In the genomic region with DNA sequence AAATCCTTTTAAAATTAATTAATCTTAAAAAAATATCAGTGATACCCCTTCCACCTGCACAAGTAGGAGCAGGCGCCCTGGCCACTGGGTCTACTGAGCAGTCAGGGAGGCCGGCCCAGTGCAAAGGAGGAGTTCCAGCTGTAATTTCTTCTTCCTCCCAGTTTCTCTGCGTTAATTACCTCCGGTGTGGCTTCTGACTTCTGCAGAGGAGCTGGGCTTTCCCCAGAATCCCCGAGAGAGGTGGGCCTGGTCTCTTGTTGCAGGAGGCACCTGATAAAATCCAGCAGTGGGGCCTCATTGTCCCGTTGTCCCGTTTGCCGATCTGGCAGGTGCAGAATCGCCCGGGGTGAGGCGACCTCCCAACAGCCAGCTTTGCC, we compare ENCODE assay signal across 8 mouse cellular contexts. TPM values are rescaled to one million over a fixed set of nuclear protein-coding genes. Genes with fewer than 3 reads are reported as not detected.
A peak's percentile ranks its signal among the peaks of the same experiment; 100 is the strongest.
DNase-seq lines count a peak whose midpoint lies in the region; ATAC-seq and TF ChIP-seq lines count a peak whose summit lies in the region.

No protein-coding gene starts in this region.

- H3K4me3 ChIP-seq in kidney, embryonic 16.5 days (ENCODE audit: low read length) = peak overlapping the region; percentile 32
- H3K4me3 ChIP-seq in cortical plate, adult 2 months (ENCODE audit: insufficient read depth, low read length) = peak overlapping the region; percentile 2; the same call in 1 of the 2 replicates
- H3K4me3 ChIP-seq in neural tube, embryonic 12.5 days = no peak overlapping the region

- no peak for TF ChIP-seq POLR2A in cortical plate, adult 2 months (IDR thresholded peaks at IDR 0.05; ENCODE audit: extremely low read depth, insufficient read depth, low read length)

- 7% methylated on average over 11 of the region's 11 CpGs for WGBS in kidney, embryonic 16.5 days
- 12% methylated on average over 11 of the region's 11 CpGs for WGBS in neural tube, embryonic 12.5 days

- TF ChIP-seq CTCF in cortical plate, adult 2 months (IDR thresholded peaks at IDR 0.05; ENCODE audit: extremely low read depth, insufficient read depth, low read length) = no peak

- ATAC-seq in kidney, embryonic 16.5 days (ENCODE audit: low FRiP score, low TSS enrichment) = no peak
- ATAC-seq in neural tube, embryonic 12.5 days (ENCODE audit: low FRiP score, low read depth) = no peak

- no peak for DNase-seq in kidney, adult 11 months
- peak; percentile 53 for DNase-seq in induced T-regulatory cell, adult 2 months (ENCODE audit: low read depth)
- DNase-seq in ovary, postnatal 10 days (ENCODE audit: low spot score) = no peak
- no peak for DNase-seq in urinary bladder, postnatal 14 days (ENCODE audit: low spot score)
- no peak for DNase-seq in urinary bladder, adult 18-20 months (ENCODE audit: low spot score in 2 of 2)

- peaks cover 8% of the 10 kb centered on the region; the same call in 1 of the 2 replicates for H3K9me3 ChIP-seq in kidney, embryonic 16.5 days (ENCODE audit: low read length)
- H3K9me3 ChIP-seq in neural tube, embryonic 12.5 days = peaks cover 4% of the 10 kb centered on the region; the same call in 1 of the 2 replicates

- no peaks in the 10 kb centered on the region for H3K27me3 ChIP-seq in kidney, embryonic 16.5 days (ENCODE audit: insufficient read depth, low read length)
- H3K27me3 ChIP-seq in neural tube, embryonic 12.5 days (replicated peaks) = 0 out of 2 replicates have a peak, but pooled peaks cover 3% of the 10 kb centered on the region

- H3K4me1 ChIP-seq in kidney, embryonic 16.5 days (ENCODE audit: insufficient read depth, low read length) = peaks cover 32% of the 10 kb centered on the region
- peaks cover 6% of the 10 kb centered on the region for H3K4me1 ChIP-seq in cortical plate, adult 2 months (ENCODE audit: control insufficient read depth, insufficient read depth, low read length)
- peaks cover 64% of the 10 kb centered on the region for H3K4me1 ChIP-seq in neural tube, embryonic 12.5 days

- H3K36me3 ChIP-seq in kidney, embryonic 16.5 days (ENCODE audit: insufficient read depth, low read length) = no peaks in the 10 kb centered on the region
- H3K36me3 ChIP-seq in neural tube, embryonic 12.5 days = no peaks in the 10 kb centered on the region

- peak overlapping the region; percentile 43; the same call in 1 of the 2 replicates for H3K27ac ChIP-seq in kidney, embryonic 16.5 days (ENCODE audit: low read length)
- peak overlapping the region; percentile 53; the same call in 1 of the 2 replicates for H3K27ac ChIP-seq in cortical plate, adult 2 months (ENCODE audit: insufficient read depth, low read length)
- H3K27ac ChIP-seq in neural tube, embryonic 12.5 days = peak overlapping the region; percentile 54

- peak overlapping the region; percentile 55; the same call in 1 of the 2 replicates for H3K9ac ChIP-seq in kidney, embryonic 16.5 days (replicated peaks; ENCODE audit: low read length)
- H3K9ac ChIP-seq in neural tube, embryonic 12.5 days = 0 out of 2 replicates have a peak overlapping the region, but pooled peaks have one; percentile 30

- H3K4me2 ChIP-seq in kidney, embryonic 16.5 days (replicated peaks; ENCODE audit: low read depth, low read length) = peak overlapping the region; percentile 66
- H3K4me2 ChIP-seq in neural tube, embryonic 12.5 days (replicated peaks) = peak overlapping the region; percentile 54

RNA-seq across cellular contexts. Expression of gene Gm11733, which starts 1.9 kb away (rescaled TPM):
- not detected in 2 replicates for polyA plus RNA-seq in kidney, embryonic 16.5 days (2015; fragmentation: Nextera tagmentation; extraction: Ambion mirVana)
- 0.15 and 0.26 TPM in 2 replicates for polyA plus RNA-seq in cortical plate, adult 2 months (2012; rRNA removed)
- polyA plus RNA-seq in neural tube, embryonic 12.5 days (2016; fragmentation: Nextera tagmentation; extraction: Ambion mirVana) = 0.08 TPM in 1 of 2 replicates, not detected in the other
